Mouse (Mus musculus) intestine, embryonic 16.5 days (tissue): ENCODE measurements around the gene Rab14. TPM values are rescaled to one million over a fixed set of nuclear protein-coding genes. Genes with fewer than 3 reads are reported as not detected.

ENCODE experiments used
- ATAC-seq: fragments of 200-750 bp; cut with Nextera tagmentation; 2 replicates; pipeline ENCODE4 v1.8.0; 2017; ENCODE audit warnings: moderate TSS enrichment, moderate library complexity
- H3K27ac ChIP-seq: fragments of 300-500 bp; sonication (generic); 2 replicates; pipeline ENCODE4 v1.5.1; 2014; ENCODE audit warnings: mild to moderate bottlenecking, low read length
- H3K27me3 ChIP-seq: fragments of 300-500 bp; sonication (generic); replicated peaks from 2 replicates; pipeline ENCODE4 v1.6.1; 2014; ENCODE audit warnings: low read length, control low read depth, mixed read lengths; ENCODE audit not compliant: control insufficient read depth, insufficient read depth
- H3K36me3 ChIP-seq: fragments of 300-500 bp; sonication (generic); 2 replicates; pipeline ENCODE4 v1.6.1; 2014; ENCODE audit warnings: low read length, control low read depth; ENCODE audit not compliant: control insufficient read depth, insufficient read depth
- H3K4me1 ChIP-seq: fragments of 300-500 bp; sonication (generic); 2 replicates; pipeline ENCODE4 v1.6.1; 2014; ENCODE audit warnings: low read length, control low read depth, mixed read lengths; ENCODE audit not compliant: control insufficient read depth, insufficient read depth
- H3K4me2 ChIP-seq: fragments of 300-500 bp; sonication (generic); 2 replicates; pipeline ENCODE4 v1.6.1; 2014; ENCODE audit warnings: low read depth, low read length, control low read depth
- H3K4me3 ChIP-seq: fragments of 300-500 bp; sonication (generic); 2 replicates; pipeline ENCODE4 v1.5.1; 2014; ENCODE audit warnings: mild to moderate bottlenecking, low read length
- H3K9ac ChIP-seq: fragments of 300-500 bp; sonication (generic); 2 replicates; pipeline ENCODE4 v1.6.1; 2014; ENCODE audit warnings: low read depth, low read length
- H3K9me3 ChIP-seq: fragments of 300-500 bp; sonication (generic); 2 replicates; pipeline ENCODE4 v1.6.1; 2016; ENCODE audit warnings: low read length, control low read depth; ENCODE audit not compliant: control insufficient read depth
- WGBS: fragments of 180-500 bp; shearing (Covaris S2); extraction: QIAGEN DNeasy Blood & Tissue Kit; methylation state at CpG from one replicate; pipeline ENCODE4 v1.1.7; 2014; 5-methylcytosine and 5-hydroxymethylcytosine counted together
- polyA plus RNA-seq: library from polyadenylated mRNA; unstranded; fragments of >200 nt; fragmentation: Nextera tagmentation; extraction: Ambion mirVana; gene quantifications from 2 replicates; pipeline ENCODE4 v1.2.1, GENCODE M21; 2015

Gene Rab14
- polyA plus RNA-seq, 1 experiment from 2014 or later = 359 TPM

DNA sequence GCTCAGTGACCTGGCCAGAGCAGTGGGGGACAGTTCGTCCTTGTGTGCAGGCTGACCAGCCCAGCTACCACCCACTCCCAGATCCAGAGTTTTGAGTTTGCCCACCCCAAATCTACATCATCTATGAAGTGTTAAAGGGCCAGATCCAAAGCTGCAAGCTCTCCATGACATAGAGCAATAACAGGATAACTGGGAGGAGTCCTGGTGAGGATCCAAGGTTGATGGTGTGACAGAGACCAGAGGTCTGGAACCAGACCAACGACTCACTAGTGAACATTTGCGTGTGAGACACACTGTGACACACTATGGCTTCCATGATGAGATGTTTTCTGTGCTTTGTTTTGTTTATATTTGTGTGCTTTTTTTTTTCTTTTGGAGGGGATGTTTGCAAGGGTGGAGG lies 7.1 kb upstream of the Rab14 start:
- peaks cover 3% of the 10 kb centered on the region; the same call in 1 of the 2 replicates for H3K4me1 ChIP-seq
- no peak overlapping the region for H3K4me2 ChIP-seq
- no peaks in the 10 kb centered on the region for H3K27me3 ChIP-seq
- no peaks in the 10 kb centered on the region for H3K36me3 ChIP-seq
- no peak overlapping the region for H3K27ac ChIP-seq
- no peak for ATAC-seq
- no peaks in the 10 kb centered on the region for H3K9me3 ChIP-seq
- WGBS = 66% methylated on average over 3 of the region's 3 CpGs
- H3K9ac ChIP-seq = no peak overlapping the region
- H3K4me3 ChIP-seq = no peak overlapping the region

DNA sequence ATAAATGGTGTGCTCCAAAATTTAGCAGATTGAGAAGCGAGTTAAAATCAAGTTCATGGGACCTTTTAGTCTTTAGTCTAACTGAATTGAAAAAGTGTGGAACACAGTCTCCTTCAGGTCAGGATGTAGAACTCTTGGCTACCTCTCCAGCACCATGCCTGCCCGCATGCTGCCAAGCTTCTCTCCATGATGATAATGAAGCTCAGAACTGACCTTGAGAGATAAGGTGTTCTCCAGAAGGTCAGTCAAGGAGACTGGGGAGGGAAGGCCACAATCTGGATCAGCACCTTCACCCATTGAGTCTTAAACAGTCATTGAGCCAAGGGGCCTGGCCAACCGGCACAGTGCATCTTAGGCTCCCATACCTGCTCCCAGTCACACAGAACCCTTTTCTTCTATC lies 5.8 kb upstream of the Rab14 start:
- H3K27me3 ChIP-seq = no peaks in the 10 kb centered on the region
- WGBS = 80% methylated on average over 3 of the region's 3 CpGs
- no peak for ATAC-seq
- H3K4me3 ChIP-seq = no peak overlapping the region
- H3K4me1 ChIP-seq = no peaks in the 10 kb centered on the region
- H3K9me3 ChIP-seq = no peaks in the 10 kb centered on the region
- no peak overlapping the region for H3K27ac ChIP-seq
- no peak overlapping the region for H3K9ac ChIP-seq
- H3K4me2 ChIP-seq = no peak overlapping the region
- H3K36me3 ChIP-seq = no peaks in the 10 kb centered on the region

DNA sequence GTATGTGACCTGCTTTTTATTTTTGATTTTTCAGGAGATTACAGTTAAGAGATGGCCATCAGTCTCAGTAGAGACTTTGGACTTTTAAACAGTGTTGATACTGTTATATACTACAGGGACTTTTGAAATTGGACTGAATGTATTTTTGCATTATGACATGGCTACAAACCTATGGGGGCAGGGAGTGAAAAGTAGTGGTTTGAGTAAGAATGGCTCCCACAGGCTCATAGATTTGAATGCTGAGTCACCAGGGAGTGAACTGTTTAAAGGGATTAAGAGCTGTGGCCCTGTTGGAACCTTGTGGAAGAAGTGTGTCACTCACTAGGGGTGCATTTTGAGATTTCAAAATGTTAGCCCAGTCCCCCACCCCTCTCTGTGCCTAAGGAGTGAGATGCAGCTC lies 2.8 kb upstream of the Rab14 start:
- Histone ChIP-seq H3K27me3 (no peaks in the 10 kb centered on the region), H3K9me3 (no peaks in the 10 kb centered on the region), H3K4me3 (no peak overlapping the region), H3K9ac (no peak overlapping the region), H3K4me1 (peaks cover 4% of the 10 kb centered on the region), H3K4me2 (no peak overlapping the region), H3K36me3 (no peaks in the 10 kb centered on the region), H3K27ac (no peak overlapping the region)
- no peak for ATAC-seq

DNA sequence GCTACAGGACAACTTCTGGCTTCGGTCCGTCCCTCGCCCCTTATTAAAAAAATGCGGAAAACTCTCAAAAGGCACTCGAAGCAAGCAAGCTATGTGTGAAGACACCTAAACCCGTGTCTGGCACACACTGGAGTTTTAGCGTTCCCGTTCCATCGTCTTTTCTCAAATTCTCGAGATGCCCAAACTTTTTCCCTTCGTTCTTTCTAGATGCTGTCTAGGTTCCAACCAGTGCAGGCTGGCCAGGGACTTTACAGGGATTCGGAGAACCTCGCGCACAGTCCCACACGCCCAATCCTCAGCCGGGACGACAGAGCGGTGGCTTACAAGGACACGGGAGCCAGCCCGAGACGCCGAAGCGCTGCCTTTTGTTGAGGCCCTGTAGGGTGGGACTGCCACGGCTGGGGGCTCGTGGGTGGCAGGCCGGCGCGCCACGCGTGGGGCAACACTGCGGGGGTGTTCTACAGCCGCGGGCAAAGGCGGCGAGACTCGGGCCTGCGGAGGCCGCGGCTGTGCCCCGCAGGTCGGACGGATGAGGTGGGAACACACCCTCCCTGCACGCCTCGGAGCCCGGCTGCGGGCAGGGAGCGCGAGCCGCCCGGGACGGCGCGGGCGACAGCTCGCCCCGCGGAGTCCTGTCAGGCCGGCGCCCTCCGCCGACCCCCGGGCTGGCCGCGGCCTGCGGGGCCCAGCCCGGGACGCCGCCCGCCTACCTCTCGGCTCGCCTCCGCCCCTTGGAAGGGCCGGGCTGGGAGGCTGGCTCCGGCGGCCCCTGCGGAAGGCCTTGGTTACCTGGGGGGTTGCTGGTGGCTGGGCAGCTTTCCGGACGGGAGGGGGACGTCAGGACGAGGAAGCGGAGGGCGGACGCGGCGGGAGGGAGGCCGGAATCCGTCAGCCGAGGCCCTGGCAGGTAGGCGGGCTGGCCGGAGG lies 686 bp downstream of the Rab14 start:
- Histone ChIP-seq H3K27ac (peak overlapping the region; percentile 92), H3K9me3 (no peaks in the 10 kb centered on the region), H3K4me2 (peak overlapping the region; percentile 87), H3K4me3 (peak overlapping the region; percentile 100), H3K36me3 (no peaks in the 10 kb centered on the region), H3K9ac (peak overlapping the region; percentile 99), H3K4me1 (peaks cover 10% of the 10 kb centered on the region), H3K27me3 (no peaks in the 10 kb centered on the region)
- peak; percentile 88 for ATAC-seq
- WGBS = under 1% methylated on average over 84 of the region's 90 CpGs

DNA sequence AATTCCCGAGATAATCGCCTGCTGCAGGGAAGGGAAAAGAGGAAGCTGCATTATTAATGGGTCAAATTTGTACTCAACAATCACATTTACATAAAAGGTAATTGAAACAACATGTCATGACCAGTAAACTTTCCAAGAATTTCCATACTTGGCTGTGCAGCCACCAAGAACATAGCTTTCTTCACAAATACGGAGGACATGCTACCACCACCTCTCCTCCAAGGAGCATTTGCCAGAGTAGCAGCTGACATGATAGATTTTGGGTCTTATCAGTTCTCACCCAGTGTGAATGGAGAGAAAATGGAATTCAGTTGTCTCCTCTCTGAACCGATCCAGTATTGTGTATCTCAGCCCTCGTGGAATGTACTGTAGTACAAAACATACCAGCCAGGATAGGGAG lies 1.4 kb downstream of the Rab14 start:
- Histone ChIP-seq H3K27me3 (no peaks in the 10 kb centered on the region), H3K9ac (peak overlapping the region; percentile 99), H3K4me3 (peak overlapping the region; percentile 100), H3K9me3 (no peaks in the 10 kb centered on the region), H3K27ac (peak overlapping the region; percentile 92; the same call in 1 of the 2 replicates), H3K4me1 (peaks cover 10% of the 10 kb centered on the region), H3K36me3 (no peaks in the 10 kb centered on the region), H3K4me2 (peak overlapping the region; percentile 87)
- ATAC-seq = no peak
- WGBS = 2% methylated on average over 5 of the region's 5 CpGs

DNA sequence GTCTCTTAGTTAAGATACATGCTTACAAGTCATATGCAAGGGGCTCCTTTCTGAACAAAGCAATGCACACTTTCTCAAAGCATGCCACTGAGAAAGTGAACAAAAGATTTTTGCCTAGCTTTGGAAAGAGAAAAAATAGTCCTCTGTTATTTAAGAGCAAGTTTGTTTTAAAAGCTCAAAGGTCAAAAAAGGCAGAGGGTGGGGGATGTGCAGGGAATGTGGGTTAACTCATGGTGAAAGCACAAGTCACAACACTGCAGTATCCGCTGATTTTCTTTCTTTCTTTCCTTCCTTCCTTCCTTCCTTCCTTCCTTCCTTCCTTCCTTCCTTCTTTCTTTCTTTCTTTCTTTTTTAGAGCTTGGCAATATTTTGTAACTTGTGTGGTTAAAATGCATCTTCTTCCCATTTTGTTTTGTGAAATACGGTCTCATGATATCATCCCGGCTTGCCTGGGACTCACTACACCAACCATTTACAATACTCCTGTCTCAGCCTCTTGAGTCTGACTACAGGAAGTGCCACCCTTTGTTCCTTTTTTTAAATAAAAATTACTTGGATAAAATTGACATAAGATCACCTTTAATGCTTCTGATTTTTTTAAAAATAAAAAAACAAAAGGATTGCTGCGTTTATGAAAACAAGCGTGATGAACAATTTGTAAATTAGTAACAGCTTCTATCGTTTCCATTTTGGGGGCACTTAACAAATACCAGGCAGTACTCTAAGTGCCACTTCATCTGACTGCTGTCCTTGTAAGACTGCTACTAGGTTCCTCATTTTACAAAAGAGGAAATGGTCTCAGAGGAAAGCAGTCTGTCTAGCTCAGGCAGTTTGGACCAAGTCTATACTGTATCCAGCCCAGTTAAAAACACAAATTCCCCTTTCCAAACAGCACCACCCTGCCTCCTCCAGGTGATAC lies 5.0 kb downstream of the Rab14 start:
- Histone ChIP-seq H3K4me1 (peaks cover 10% of the 10 kb centered on the region), H3K9ac (no peak overlapping the region), H3K4me3 (no peak overlapping the region), H3K4me2 (no peak overlapping the region), H3K9me3 (no peaks in the 10 kb centered on the region), H3K27ac (no peak overlapping the region), H3K27me3 (no peaks in the 10 kb centered on the region), H3K36me3 (no peaks in the 10 kb centered on the region)
- ATAC-seq = no peak
- 67% methylated on average over 6 of the region's 6 CpGs for whole genome bisulfite sequencing

DNA sequence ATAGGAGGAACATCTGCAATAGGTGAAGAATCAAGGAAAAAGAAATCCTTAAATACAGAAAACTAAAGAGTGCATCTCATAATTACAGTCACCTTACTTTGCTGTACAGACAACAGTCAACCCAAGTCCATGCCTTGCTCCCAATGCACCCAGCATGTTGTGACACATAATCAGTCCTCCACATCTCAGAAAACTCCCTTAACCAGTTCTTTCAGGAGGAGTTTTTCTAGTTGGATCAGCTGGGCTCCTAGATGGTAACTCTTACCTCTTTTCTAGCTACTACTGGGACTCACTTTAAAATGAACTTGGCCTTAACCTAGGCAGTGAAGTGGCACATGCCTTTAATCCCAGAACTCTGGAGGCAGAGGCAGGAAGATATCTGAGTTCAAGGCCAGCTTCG lies 6.9 kb downstream of the Rab14 start:
- no peak for ATAC-seq
- no peaks in the 10 kb centered on the region for H3K9me3 ChIP-seq
- peaks cover 3% of the 10 kb centered on the region; the same call in 1 of the 2 replicates for H3K36me3 ChIP-seq
- H3K4me3 ChIP-seq = no peak overlapping the region
- no peaks in the 10 kb centered on the region for H3K27me3 ChIP-seq
- H3K4me1 ChIP-seq = peaks cover 5% of the 10 kb centered on the region
- WGBS = 75% methylated on average over 1 of the region's 1 CpGs
- H3K9ac ChIP-seq = no peak overlapping the region
- H3K4me2 ChIP-seq = no peak overlapping the region
- H3K27ac ChIP-seq = no peak overlapping the region

DNA sequence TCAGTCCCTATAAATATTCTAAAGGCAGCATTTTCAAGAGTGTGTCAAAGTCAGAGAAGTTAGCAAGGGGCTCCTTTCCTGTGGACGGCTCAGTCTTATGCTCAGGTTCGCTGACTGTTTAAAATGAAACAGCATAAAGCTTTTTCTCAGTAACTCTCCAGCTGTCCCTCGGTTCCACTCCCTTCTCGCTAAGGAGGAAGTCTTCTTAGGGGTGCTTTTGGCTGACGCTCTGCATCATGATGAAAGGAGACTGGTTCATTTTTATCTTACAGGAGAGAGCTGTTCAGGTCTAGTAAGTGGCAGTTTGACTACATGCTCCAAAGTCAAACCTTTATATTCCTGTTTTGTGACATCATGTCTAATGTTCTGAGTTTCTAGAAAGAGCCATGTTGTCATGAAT lies 12.0 kb downstream of the Rab14 start:
- Histone ChIP-seq H3K9me3 (no peaks in the 10 kb centered on the region), H3K27ac (no peak overlapping the region), H3K4me1 (no peaks in the 10 kb centered on the region), H3K9ac (no peak overlapping the region), H3K27me3 (no peaks in the 10 kb centered on the region), H3K4me3 (no peak overlapping the region), H3K36me3 (peaks cover 8% of the 10 kb centered on the region; the same call in 1 of the 2 replicates), H3K4me2 (no peak overlapping the region)
- 86% methylated on average over 5 of the region's 5 CpGs for WGBS
- ATAC-seq = no peak

DNA sequence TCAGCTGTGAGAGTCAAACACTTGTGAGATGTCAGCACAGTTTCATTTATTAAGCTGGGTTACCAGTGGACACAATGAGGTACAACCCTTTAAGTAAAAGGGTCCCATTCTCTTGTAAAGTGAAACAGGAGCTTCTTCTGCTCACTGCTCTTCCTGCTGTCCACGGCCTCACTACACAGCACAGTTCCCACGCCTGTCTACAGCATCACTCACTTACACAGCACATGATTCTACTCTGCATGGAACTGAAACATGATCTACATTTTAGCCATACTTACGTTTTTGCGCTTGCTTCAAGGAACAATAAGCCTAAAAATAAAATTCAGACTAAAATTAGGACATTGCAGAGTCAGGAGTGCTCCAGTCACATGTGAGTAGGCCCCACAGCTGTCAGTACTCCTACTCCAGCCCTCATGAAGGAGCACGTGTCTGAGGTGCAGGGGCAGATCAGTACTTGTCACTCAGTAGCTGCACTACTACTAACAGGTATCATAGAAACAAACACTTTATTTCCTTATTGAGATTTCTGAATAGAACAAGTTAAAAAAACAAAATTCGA lies 17.7 kb downstream of the Rab14 start:
- Histone ChIP-seq H3K4me2 (no peak overlapping the region), H3K9ac (no peak overlapping the region), H3K36me3 (peaks cover 9% of the 10 kb centered on the region; the same call in 1 of the 2 replicates), H3K4me3 (no peak overlapping the region), H3K27ac (no peak overlapping the region), H3K9me3 (no peaks in the 10 kb centered on the region), H3K27me3 (no peaks in the 10 kb centered on the region), H3K4me1 (no peaks in the 10 kb centered on the region)
- no peak for ATAC-seq
- WGBS = 90% methylated on average over 6 of the region's 6 CpGs
